Mouse (Mus musculus) adipocyte (in vitro differentiated cells): Measurements from ENCODE around the gene Tmem115.

ENCODE experiments used
- DNase-seq: peaks from one replicate; pipeline ENCODE4 v3.0.0-alpha.2; 2016; ENCODE audit warnings: low spot score

Gene Tmem115

GRCm38 (mm10) chr9:107521711-107522399, 11.9 kb upstream of the Tmem115 start:
- no peak for DNase-seq

- no peak for DNase-seq
These were observed 11.4 kb upstream of the Tmem115 start for GRCm38 (mm10) chr9:107522400-107522711.

GRCm38 (mm10) chr9:107526198-107527026, 7.3 kb upstream of the Tmem115 start:
- no peak for DNase-seq

- no peak for DNase-seq
These were observed 860 bp downstream of the Tmem115 start for GRCm38 (mm10) chr9:107534408-107535202.

GRCm38 (mm10) chr9:107538231-107538630, 4.5 kb downstream of the Tmem115 start:
- DNase-seq, result no peak

- no peak for DNase-seq
These were observed 5.0 kb downstream of the Tmem115 start for GRCm38 (mm10) chr9:107538711-107539110.

- DNase-seq, result no peak
These were observed 6.2 kb downstream of the Tmem115 start for GRCm38 (mm10) chr9:107539940-107540339.

- no peak for DNase-seq
These were observed 6.7 kb downstream of the Tmem115 start for GRCm38 (mm10) chr9:107540420-107540819.

- no peak for DNase-seq
These were observed 7.3 kb downstream of the Tmem115 start for GRCm38 (mm10) chr9:107541005-107541404.

- DNase-seq, result peak; percentile 94
These were observed 8.0 kb downstream of the Tmem115 start, which contains the start of the genes Cyb561d2 and Nprl2 for GRCm38 (mm10) chr9:107541474-107542351. Cyb561d2 (minus strand) TSS chr9:107542193. Nprl2 (plus strand) TSS chr9:107542226.

GRCm38 (mm10) chr9:107542352-107542686, 8.6 kb downstream of the Tmem115 start:
- DNase-seq, result no peak

GRCm38 (mm10) chr9:107542721-107543120, 9.0 kb downstream of the Tmem115 start:
- DNase-seq, result no peak

- DNase-seq, result no peak
These were observed 9.6 kb downstream of the Tmem115 start for GRCm38 (mm10) chr9:107543299-107543698.

GRCm38 (mm10) chr9:107544196-107544700, 10.5 kb downstream of the Tmem115 start:
- no peak for DNase-seq

- DNase-seq, result no peak
These were observed 11.0 kb downstream of the Tmem115 start for GRCm38 (mm10) chr9:107544729-107545128.

GRCm38 (mm10) chr9:107545199-107545598, 11.5 kb downstream of the Tmem115 start:
- DNase-seq, result no peak

GRCm38 (mm10) chr9:107545602-107546001, 11.9 kb downstream of the Tmem115 start:
- peak; percentile 84 for DNase-seq

- peak; percentile 82 for DNase-seq
These were observed 13.3 kb downstream of the Tmem115 start, which contains the start of gene Zmynd10 for GRCm38 (mm10) chr9:107547026-107547425. Zmynd10 (plus strand) TSS chr9:107547298.

GRCm38 (mm10) chr9:107547957-107548356, 14.2 kb downstream of the Tmem115 start:
- no peak for DNase-seq

GRCm38 (mm10) chr9:107548820-107549219, 15.1 kb downstream of the Tmem115 start:
- DNase-seq, result no peak
